21 mouse cellular contexts compared by ENCODE assay signal in the genomic region with DNA sequence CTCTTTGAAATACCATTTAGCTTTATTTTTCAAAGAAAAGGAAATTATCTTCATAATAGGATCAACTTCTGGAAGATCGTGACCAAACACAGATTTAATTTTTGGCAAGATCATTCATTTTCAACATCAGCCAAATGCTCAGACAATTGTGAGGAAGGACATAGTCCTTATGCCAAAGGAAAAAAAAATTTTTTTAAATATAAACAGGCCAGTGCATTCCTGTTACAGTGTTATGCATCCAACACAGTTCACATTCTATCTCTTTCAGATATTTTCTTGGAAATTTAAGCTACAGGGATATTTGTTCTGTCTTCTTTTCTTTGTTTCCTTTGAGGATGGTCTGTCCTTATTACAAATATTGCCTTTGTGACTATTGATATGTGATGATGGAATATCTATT. TPM values are rescaled to one million over a fixed set of nuclear protein-coding genes. Genes with fewer than 3 reads are reported as not detected.
DNase-seq lines count a peak whose midpoint lies in the region; ATAC-seq and TF ChIP-seq lines count a peak whose summit lies in the region.
"Had no signal": no experiment of that assay in that cellular context is flagged by ENCODE, and none has a peak within 500 bp of the region (broad histone marks: within the 10 kb centered on the region; RNA-seq: fewer than 3 reads in every experiment).

No protein-coding gene starts in this region.

- no peaks in the 10 kb centered on the region for H3K4me1 ChIP-seq in forebrain, embryonic 15.5 days
- no peaks in the 10 kb centered on the region for H3K4me1 ChIP-seq in forebrain, embryonic 11.5 days (replicated peaks; ENCODE audit: control insufficient read depth, insufficient read depth, low read length)
- no peaks in the 10 kb centered on the region for H3K4me1 ChIP-seq in lung, embryonic 14.5 days (ENCODE audit: insufficient read depth)
- H3K4me1 ChIP-seq: embryonic facial prominence, embryonic 15.5 days; hindbrain, embryonic 12.5 days; hindbrain, embryonic 15.5 days had no signal

- no peaks in the 10 kb centered on the region for H3K36me3 ChIP-seq in forebrain, embryonic 15.5 days
- no peaks in the 10 kb centered on the region for H3K36me3 ChIP-seq in forebrain, embryonic 11.5 days (ENCODE audit: control insufficient read depth, insufficient read depth, low read length)
- no peaks in the 10 kb centered on the region for H3K36me3 ChIP-seq in lung, embryonic 14.5 days (ENCODE audit: insufficient read depth)
- H3K36me3 ChIP-seq: hindbrain, embryonic 12.5 days; hindbrain, embryonic 15.5 days had no signal

- no peak overlapping the region for H3K9ac ChIP-seq in forebrain, embryonic 15.5 days (replicated peaks)
- no peak overlapping the region for H3K9ac ChIP-seq in forebrain, embryonic 11.5 days (ENCODE audit: low read length)
- H3K9ac ChIP-seq in lung, embryonic 14.5 days = no peak overlapping the region
- H3K9ac ChIP-seq: embryonic facial prominence, embryonic 15.5 days; hindbrain, embryonic 12.5 days; hindbrain, embryonic 15.5 days had no signal

- no peaks in the 10 kb centered on the region for H3K9me3 ChIP-seq in forebrain, embryonic 15.5 days
- H3K9me3 ChIP-seq in forebrain, embryonic 11.5 days (ENCODE audit: control insufficient read depth, low read length) = no peaks in the 10 kb centered on the region
- no peaks in the 10 kb centered on the region for H3K9me3 ChIP-seq in lung, embryonic 14.5 days (ENCODE audit: low read depth, low read length)
- H3K9me3 ChIP-seq: embryonic facial prominence, embryonic 15.5 days; hindbrain, embryonic 12.5 days; hindbrain, embryonic 15.5 days had no signal

- no peak for TF ChIP-seq CTCF in lung, embryonic 14.5 days (IDR thresholded peaks at IDR 0.05; ENCODE audit: low read depth)

- no peak for DNase-seq in forebrain, embryonic 11.5 days (ENCODE audit: low spot score)
- DNase-seq in lung, embryonic 14.5 days = peak; percentile 60
- no peak for DNase-seq in lung, postnatal 36 days
- peak; percentile 12 for DNase-seq in brain, adult 2 months (ENCODE audit: low read depth, low spot score)
- DNase-seq in left cerebral cortex, adult 8-10 months (ENCODE audit: low spot score in 2 of 2) = no peak
- DNase-seq: adrenal gland, adult 2 months; adrenal gland, postnatal 14 days; cerebellum, adult 11-12 months; cerebellum, adult 8-10 months; cerebellum, postnatal 10 days; cerebellum, postnatal 36 days; embryo, embryonic 11 days; gastrocnemius, adult 2 months; gastrocnemius, postnatal 14 days; heart, adult 11 months had no signal

- WGBS in forebrain, embryonic 15.5 days = 36% methylated on average over 1 of the region's 1 CpGs
- WGBS in forebrain, embryonic 11.5 days = 92% methylated on average over 1 of the region's 1 CpGs
- WGBS in lung, embryonic 14.5 days = 47% methylated on average over 1 of the region's 1 CpGs

- H3K4me3 ChIP-seq in forebrain, embryonic 15.5 days = no peak overlapping the region
- no peak overlapping the region for H3K4me3 ChIP-seq in forebrain, embryonic 11.5 days (ENCODE audit: low read depth, low read length)
- H3K4me3 ChIP-seq in lung, embryonic 14.5 days (ENCODE audit: low read depth, low read length) = no peak overlapping the region
- H3K4me3 ChIP-seq: embryonic facial prominence, embryonic 15.5 days; gastrocnemius, adult 2 months; hindbrain, embryonic 12.5 days; hindbrain, embryonic 15.5 days had no signal

- H3K4me2 ChIP-seq in forebrain, embryonic 15.5 days (replicated peaks) = no peak overlapping the region
- H3K4me2 ChIP-seq in forebrain, embryonic 11.5 days (ENCODE audit: low read depth, low read length, severe bottlenecking) = no peak overlapping the region
- H3K4me2 ChIP-seq in lung, embryonic 14.5 days = no peak overlapping the region
- H3K4me2 ChIP-seq: embryonic facial prominence, embryonic 15.5 days; heart, embryonic 11.5 days; hindbrain, embryonic 12.5 days; hindbrain, embryonic 15.5 days had no signal

- H3K27me3 ChIP-seq in forebrain, embryonic 15.5 days = no peaks in the 10 kb centered on the region
- no peaks in the 10 kb centered on the region for H3K27me3 ChIP-seq in forebrain, embryonic 11.5 days (ENCODE audit: control insufficient read depth, insufficient read depth, low read length)
- no peaks in the 10 kb centered on the region for H3K27me3 ChIP-seq in lung, embryonic 14.5 days (ENCODE audit: insufficient read depth, low read length)
- H3K27me3 ChIP-seq: embryonic facial prominence, embryonic 15.5 days; hindbrain, embryonic 12.5 days; hindbrain, embryonic 15.5 days had no signal

- peak; percentile 51; the same call in 1 of the 2 replicates for ATAC-seq in forebrain, embryonic 15.5 days (replicated peaks)
- no peak for ATAC-seq in forebrain, embryonic 11.5 days (replicated peaks; ENCODE audit: low FRiP score)
- peak; percentile 71 for ATAC-seq in lung, embryonic 14.5 days (ENCODE audit: insufficient read depth)
- ATAC-seq: CD4-positive, CD25-positive, alpha-beta regulatory T cell, adult 4 months had no signal

- no peak overlapping the region for H3K27ac ChIP-seq in forebrain, embryonic 15.5 days (replicated peaks)
- H3K27ac ChIP-seq in forebrain, embryonic 11.5 days (ENCODE audit: low read depth, low read length) = no peak overlapping the region
- H3K27ac ChIP-seq in lung, embryonic 14.5 days (ENCODE audit: low read depth) = no peak overlapping the region
- H3K27ac ChIP-seq: embryonic facial prominence, embryonic 15.5 days; gastrocnemius, adult 2 months; hindbrain, embryonic 12.5 days; hindbrain, embryonic 15.5 days had no signal

RNA-seq across cellular contexts. Expression of a gene that starts 57.3 kb away (rescaled TPM):
- 7.3 and 8.5 TPM in 2 replicates for polyA plus RNA-seq in forebrain, embryonic 15.5 days (2015; fragmentation: Nextera tagmentation; extraction: Ambion mirVana)
- 14.9 and 17.0 TPM in 2 replicates for polyA plus RNA-seq in forebrain, embryonic 11.5 days (2014; fragmentation: Nextera tagmentation; extraction: Ambion mirVana)
- 59.7 and 60.3 TPM in 2 replicates for polyA plus RNA-seq in lung, embryonic 14.5 days (2014; fragmentation: Nextera tagmentation; extraction: Ambion mirVana)
- 10 to 100 TPM; 10.3 to 17.0 (median 13.4) TPM for total RNA-seq in left cerebral cortex, adult 8-10 months (2022)

Comparison
In these comparisons a context has a peak if more than half of its experiments do, and no peak if none do; other contexts are left out.
1. DNase-seq: peak in lung, embryonic 14.5 days (single experiment) and brain, adult 2 months (single experiment); none in forebrain, embryonic 11.5 days (single experiment), lung, postnatal 36 days (single experiment) and left cerebral cortex, adult 8-10 months (0 of 2).